Mouse (Mus musculus) right cerebral cortex, adult 2 months (tissue): ENCODE results near the gene Psmd9.

Experiments
- DNase-seq, 2 experiments: peaks; one replicate each; pipeline ENCODE4 v3.0.0; 2021 to 2022; ENCODE audit warnings: low spot score in 2 of 2

The Psmd9 gene

DNA sequence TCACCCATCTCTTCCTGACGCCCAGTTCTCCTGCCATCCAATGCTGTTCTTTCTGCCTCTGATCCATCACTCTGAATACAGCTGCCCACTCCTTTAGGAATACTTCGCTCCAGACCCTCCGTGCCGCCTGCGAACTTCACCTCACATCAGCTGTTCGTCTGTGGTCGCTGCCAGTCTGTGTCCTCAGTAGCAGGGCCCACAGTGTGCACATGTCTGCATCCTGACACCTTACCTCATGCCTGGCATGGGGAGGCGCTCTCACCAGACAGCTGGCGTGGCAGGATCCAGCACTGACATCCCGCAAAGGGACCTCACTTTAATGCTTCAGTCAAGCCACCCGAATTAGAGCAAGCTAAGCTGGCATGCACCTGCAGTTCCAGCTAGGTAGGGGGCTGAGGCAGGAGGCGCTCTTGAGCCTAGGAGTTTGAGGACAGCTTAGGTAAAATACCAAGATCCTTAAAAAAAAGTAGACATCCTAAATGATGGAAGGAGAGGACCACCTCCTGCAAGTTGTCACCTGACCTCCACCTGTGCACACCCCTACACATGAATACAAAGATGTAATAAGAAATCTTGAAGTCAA is 127.1 kb downstream of the Psmd9 start:
- no peak for DNase-seq

GRCm38 (mm10) chr5:123296972-123297754 is 128.0 kb downstream of the Psmd9 start:
- no peak for DNase-seq

DNA sequence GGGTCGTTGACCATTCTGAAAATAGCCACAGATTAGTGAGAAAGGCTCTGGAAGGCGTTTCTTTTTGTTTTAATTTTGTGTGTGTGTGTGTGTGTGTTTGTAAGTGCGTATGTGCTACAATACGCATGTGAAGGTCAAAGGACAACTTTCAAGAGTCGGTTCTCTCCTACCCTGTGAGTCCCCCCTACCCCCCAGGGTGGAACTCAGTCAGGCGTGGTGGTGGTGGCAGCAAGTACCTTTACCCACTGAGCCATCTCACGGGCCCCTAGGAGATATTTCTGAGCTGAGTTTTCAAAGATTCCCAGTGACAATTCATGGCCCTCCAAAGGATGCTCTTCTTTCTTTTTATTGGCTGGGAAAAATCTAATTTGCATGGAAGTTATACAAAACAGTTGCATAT is 128.6 kb downstream of the Psmd9 start:
- DNase-seq: no peak

GRCm38 (mm10) chr5:123298526-123298925 is 129.3 kb downstream of the Psmd9 start:
- no peak for DNase-seq
